Mouse (Mus musculus): ENCODE measurements around the gene Pnpla3.
A peak's percentile ranks its signal among the peaks of the same experiment; 100 is the strongest.
"Not testable (repeated sequence)": the region's sequence is repeated elsewhere in the genome, so short reads cannot be mapped to it uniquely, and the experiment has no call there.

Gene Pnpla3

GRCm38 (mm10) chr15:84167600-84167999 is at the start of gene Pnpla3:
Gene Pnpla3 (plus strand): TSS chr15:84167837.
- peak; percentile 63 to 73 for DNase-seq

DNA sequence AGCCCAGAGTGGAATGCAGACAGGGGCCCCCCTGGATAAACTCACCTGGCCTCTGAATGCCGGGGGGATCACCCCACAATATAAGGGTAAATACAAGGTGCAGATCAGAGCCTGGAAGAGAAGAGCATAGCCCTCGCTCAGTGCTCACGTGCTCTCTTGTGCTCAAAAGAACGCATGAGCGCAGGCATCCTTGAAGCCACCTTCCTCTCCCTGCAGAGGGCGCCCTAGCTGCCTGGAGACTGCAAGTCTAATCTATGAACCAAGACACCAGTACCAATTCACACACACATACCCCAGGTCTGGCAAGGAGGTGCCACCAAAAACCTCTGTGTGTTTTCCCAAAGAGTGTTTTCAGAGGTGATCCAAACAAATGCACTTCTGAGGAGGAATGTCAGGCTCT is 47.0 kb upstream of the Pnpla3 start:
- DNase-seq = no peak

DNA sequence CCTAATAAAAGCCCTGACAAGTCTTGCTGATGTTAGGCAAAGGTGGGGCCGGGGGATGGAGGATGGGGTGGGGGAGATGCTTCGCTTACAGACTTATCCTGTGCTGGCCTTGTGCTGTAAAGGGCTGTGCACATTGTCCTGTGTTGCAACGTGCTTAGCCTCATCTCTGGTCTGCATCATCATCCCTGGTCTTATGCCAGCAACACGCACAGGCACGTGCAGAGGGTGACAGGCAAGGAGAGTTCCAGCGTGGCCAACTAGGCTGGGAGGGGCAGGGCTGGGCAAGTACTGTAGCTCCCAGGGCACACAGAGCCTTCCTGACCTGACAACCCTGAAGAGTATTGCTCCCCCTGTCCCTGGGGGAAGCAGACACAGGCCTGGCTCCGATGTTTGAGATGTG is 46.6 kb upstream of the Pnpla3 start:
- DNase-seq = no peak

GRCm38 (mm10) chr15:84123075-84123474 is 44.6 kb upstream of the Pnpla3 start, which contains the start of gene Pnpla5:
Gene Pnpla5 (minus strand): TSS chr15:84123175.
- no peak for DNase-seq

DNA sequence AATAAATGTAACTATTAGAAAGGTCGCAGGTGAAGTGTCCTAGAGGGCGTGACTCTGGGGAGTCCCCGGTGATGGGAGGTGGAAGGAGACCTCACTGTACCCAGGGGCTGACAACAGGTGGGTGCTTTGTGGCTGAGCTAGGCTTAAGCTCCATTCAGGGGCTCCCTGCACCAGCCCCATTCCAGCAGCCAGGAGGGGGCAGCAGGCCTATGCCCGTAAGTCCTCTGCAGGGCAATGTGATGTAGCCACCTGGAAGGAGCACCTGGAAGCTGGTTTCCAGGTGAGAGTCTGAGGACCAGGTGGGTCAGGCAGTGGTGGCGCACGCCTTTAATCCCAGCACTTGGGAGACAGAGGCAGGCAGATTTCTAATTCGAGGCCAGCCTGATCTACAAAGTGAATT is 43.6 kb upstream of the Pnpla3 start:
- DNase-seq = no peak

DNA sequence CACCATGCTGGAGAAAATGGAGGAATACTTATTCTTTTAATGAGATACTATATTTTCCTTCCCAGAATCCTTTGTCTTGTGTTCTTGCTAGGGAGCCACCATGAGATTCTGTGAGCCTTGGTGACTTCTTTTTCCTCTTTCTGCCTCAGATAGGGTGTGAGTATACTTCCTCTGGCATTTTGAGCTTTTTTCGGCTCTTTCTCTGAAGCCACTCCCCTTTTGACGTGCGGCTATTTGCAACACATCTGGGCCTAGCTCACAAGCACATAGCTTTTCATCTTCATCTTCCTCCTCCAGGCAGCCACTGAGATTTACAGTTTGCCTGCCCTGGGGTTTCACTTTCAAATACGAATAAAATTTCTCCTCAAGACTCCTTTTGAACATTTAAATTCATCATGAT is 41.2 kb upstream of the Pnpla3 start:
- no peak for DNase-seq

GRCm38 (mm10) chr15:84126871-84127270 is 40.8 kb upstream of the Pnpla3 start:
- DNase-seq = no peak

DNA sequence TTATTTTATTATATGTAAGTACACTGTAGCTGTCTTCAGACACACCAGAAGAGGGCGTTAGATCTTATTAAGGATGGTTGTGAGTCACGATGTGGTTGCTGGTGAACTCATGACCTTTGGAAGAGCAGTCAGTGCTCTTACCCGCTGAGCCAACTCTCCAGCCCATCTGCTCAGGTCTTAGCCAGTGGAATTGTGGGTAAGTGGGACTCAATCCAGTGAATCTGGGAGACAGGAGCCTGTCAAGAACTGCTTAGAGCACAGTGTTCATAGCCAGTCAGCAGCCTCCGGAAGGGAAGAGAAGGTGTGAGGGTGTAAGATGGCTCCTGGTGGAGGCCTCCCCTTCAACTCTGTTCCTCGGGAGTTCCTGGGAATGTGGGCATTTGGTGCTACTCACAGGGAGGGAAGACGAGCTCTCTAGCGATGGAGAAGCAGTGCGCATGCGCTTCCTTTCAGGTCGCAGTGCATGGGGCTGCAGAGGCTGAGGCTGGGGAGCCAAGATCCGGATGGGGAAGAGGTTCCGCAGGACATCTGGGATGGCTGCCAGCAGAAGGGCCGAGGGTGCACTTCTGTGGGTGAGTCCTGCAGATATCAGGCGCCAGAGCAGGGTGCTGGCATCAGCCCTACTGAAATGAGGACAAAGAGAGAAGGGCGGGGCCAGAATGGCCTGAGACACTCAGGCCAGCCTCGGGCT is 36.4 kb upstream of the Pnpla3 start:
- no peak for DNase-seq

- DNase-seq = no peak
Measured at GRCm38 (mm10) chr15:84131971-84132370, 35.7 kb upstream of the Pnpla3 start.

- no peak for DNase-seq
Measured at GRCm38 (mm10) chr15:84133440-84133839, 34.2 kb upstream of the Pnpla3 start.

DNA sequence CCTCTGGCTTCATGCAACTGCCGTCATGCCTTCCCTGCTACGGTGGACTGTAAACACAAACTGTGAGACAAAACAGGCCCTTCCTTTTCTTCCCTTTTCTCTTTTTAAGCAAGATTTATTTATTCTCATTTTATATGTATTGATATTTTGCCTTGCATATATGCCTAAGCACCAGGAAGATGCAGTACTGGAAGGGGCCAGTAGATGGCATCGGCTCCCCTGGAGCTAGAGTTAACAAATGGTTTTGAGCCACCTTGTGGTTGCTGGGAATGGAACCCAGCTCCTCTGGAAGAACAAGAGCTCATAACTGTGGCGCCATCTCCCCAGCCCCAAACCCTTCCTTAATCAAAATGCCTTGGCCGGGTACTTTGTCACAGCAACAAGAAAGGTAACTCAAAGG is 32.2 kb upstream of the Pnpla3 start:
- DNase-seq = peak; percentile 26 to 44

GRCm38 (mm10) chr15:84136473-84137415 is 30.9 kb upstream of the Pnpla3 start:
- no peak for DNase-seq

DNA sequence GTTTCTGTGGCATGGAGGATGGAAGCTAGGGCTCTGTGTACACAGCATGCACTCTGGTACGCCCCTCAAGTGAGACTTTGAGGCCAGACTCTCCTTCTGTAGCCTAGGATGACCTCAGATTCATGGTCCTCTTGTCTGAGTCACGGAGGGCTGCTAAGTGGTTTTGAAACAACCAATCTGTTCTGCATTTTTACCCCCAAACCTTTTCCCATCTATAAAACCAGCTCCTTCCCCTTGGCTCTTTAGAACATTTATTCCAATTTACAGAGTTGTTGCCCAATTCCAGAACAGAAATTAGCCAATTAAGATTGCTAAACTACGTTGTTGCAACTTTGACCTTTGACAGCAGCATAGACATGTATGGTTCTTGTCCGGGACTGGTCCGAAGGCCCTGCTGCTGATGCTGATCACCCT is 28.0 kb upstream of the Pnpla3 start:
- DNase-seq = no peak

DNA sequence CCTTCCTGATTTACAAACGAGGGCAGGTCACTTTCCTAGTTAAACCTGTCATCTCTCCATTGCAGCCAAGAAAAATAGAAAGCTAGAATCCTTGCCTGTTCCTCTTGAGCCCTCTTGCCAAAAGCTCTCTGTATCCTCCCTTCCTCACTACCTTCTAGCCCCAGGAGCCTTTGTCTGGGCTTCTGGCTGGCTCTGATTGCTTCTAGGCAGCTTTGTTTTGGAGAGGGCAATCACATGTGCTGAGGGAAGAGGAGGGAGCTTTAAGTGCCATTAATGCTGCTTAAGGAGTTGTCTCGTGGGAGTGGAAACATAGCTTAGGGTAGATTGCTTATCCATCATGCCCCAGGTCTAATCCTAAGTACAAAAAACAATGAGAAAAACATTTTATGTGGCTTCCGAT is 27.5 kb upstream of the Pnpla3 start:
- no peak for DNase-seq

DNA sequence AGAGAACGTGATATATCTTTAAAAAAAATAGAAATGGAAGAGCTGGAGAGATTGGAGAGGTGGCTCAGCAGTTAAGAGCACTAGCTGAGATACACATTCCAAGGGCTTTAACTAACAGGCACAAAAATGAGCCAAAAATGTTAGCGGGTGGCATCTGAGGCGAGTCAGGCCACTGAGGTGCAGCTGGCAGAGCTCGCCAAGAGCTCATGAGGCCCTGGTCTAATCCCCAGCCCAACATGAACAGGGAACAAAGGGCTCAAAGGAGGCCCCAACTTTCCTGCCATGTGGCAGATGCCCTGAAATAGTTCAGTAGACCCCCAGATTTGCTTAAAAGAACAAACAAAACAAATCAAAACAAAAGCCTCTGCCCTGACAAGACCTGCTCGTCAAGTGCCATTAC is 26.7 kb upstream of the Pnpla3 start:
- DNase-seq = no peak

DNA sequence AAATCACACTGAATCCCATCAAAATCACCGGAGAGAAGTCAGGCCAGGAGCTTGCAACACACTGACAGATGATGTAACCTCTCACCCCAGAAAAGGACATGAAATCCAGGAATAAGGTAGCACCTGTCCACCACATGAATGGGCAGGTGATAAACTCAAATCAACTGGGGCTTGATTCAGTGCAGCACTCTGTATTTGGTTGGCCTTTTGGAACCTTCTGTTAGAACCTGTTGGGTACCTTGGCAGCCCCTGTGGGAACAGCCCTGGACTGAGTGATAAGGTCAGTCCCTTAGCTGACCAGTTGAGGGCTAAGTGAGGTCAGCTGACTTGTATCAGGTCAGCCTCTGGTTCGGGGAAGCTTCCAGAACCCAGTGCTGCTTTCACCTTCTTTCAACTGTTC is 11.5 kb upstream of the Pnpla3 start:
- DNase-seq = no peak

DNA sequence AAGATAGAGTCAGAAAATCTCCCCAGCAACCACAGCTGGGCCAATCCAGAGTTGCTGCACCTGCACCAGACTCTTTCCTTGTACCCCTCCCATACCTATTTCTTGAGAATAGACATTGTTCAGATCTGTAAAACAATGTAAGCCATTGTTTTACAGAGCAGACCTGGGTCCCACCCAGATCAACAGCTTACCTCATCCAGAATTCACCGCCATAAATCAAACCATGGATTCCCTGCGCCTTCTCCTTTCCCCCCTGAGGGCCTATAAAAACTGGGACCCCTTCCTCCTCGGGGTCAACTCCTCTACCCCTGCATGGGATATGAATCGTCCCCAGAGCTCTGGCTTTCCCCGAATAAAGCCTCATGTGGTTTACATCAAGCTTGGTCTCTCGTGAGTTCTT is 10.1 kb upstream of the Pnpla3 start:
- DNase-seq = not testable (repeated sequence)

- DNase-seq = no peak
Measured at GRCm38 (mm10) chr15:84161871-84162270, 5.8 kb upstream of the Pnpla3 start.

GRCm38 (mm10) chr15:84166818-84167217 is 819 bp upstream of the Pnpla3 start:
- DNase-seq = no peak

DNA sequence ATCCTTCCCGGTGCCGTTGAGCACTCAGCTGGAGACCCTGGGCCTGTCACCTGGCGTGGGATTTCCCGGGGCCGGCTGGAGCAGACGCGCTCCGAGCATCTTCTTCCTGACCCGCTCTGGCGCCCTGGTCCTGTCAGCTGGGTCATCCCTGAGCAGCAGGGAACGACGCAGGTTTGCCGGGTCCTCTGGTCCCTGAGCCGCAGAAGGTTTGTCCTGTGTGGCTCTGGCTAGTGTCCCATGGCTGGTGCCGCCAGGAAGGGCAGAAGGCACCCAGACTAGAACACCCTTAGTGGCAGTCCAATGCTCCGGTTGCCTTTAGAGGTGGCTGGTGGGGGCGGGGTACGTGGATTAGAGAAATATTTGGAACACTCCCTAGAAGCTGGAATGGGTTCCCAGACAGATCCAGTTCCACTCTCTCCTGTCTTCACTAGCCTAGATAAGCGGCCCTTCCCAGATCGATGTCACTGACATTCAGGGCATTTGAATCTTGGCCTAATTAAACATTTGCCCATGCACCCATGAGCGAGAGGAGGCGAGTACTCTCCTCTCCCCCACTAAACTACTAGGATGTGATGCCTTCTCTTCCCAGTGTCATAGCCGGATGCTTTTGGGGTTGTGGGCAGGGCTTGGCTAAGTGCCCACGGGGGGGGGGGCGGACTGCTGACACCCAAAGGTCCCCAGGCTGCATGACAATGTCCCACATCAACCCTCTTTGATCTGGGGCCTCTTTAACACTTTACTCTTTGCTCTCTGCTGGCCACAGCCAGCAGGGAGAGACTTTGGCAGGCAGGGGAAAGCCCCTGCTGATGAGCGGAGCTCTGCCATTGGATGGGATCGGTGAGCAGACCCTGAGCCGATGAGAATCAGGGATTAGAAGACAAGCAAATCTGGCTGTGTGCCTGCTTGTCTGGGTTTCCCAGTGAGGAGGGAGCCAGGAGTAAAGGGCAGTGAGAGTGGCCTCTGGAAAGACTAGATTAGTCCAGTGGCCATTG is 829 bp downstream of the Pnpla3 start:
- DNase-seq = no peak

- no peak for DNase-seq
Measured at GRCm38 (mm10) chr15:84169511-84169910, 1.9 kb downstream of the Pnpla3 start.

GRCm38 (mm10) chr15:84171166-84171565 is 3.5 kb downstream of the Pnpla3 start:
- no peak for DNase-seq

DNA sequence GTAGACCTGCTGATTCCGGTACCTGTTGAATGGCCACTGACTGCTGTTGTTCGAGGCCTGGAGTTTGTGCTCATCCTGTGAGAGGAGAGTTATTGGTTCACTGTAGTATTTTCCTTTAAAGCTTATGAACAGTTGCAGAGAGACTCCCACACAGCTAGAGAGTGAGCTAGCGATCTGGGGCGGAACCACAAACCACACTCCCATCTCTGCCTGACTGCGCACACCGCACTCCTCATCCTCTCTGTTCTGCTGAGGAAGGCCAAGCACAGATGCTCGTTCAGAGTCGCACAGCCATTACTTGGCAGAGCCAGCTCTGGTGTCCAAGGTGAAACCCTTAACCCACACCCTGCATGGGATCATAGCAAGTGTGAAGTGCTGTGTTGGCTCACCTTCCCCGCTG is 11.1 kb downstream of the Pnpla3 start:
- DNase-seq = no peak
